Mouse (Mus musculus): ENCODE data around the gene Ckmt2.

The Ckmt2 gene

GRCm38 (mm10) chr13:91876741-91877349, at the start of gene Ckmt2:
Gene Ckmt2 (minus strand): TSS chr13:91876885.
- no peak for DNase-seq (ENCODE audit: low spot score)

GRCm38 (mm10) chr13:91921010-91921409, 44.3 kb upstream of the Ckmt2 start:
- no peak for DNase-seq (ENCODE audit: low spot score)

- no peak for DNase-seq (ENCODE audit: low spot score)
Measured at GRCm38 (mm10) chr13:91918764-91919163, 42.1 kb upstream of the Ckmt2 start.

GRCm38 (mm10) chr13:91917835-91918234, 41.1 kb upstream of the Ckmt2 start:
- no peak for DNase-seq (ENCODE audit: low spot score)

- DNase-seq (ENCODE audit: low spot score), result no peak
Measured at GRCm38 (mm10) chr13:91916308-91916707, 39.6 kb upstream of the Ckmt2 start.

- peak; percentile 67 for DNase-seq (ENCODE audit: low spot score)
Measured at GRCm38 (mm10) chr13:91915582-91916239, 39.0 kb upstream of the Ckmt2 start.

- no peak for DNase-seq (ENCODE audit: low spot score)
Measured at GRCm38 (mm10) chr13:91915192-91915581, 38.5 kb upstream of the Ckmt2 start.

GRCm38 (mm10) chr13:91911652-91912051, 35.0 kb upstream of the Ckmt2 start:
- no peak for DNase-seq (ENCODE audit: low spot score)

- DNase-seq (ENCODE audit: low spot score), result no peak
Measured at GRCm38 (mm10) chr13:91911211-91911610, 34.5 kb upstream of the Ckmt2 start.

- peak; percentile 85 for DNase-seq (ENCODE audit: low spot score)
Measured at GRCm38 (mm10) chr13:91908202-91908980, 31.7 kb upstream of the Ckmt2 start.

- no peak for DNase-seq (ENCODE audit: low spot score)
Measured at GRCm38 (mm10) chr13:91906338-91906737, 29.7 kb upstream of the Ckmt2 start.

GRCm38 (mm10) chr13:91896476-91896875, 19.8 kb upstream of the Ckmt2 start:
- no peak for DNase-seq (ENCODE audit: low spot score)

- peak; percentile 28 for DNase-seq (ENCODE audit: low spot score)
Measured at GRCm38 (mm10) chr13:91893132-91893531, 16.4 kb upstream of the Ckmt2 start.

- DNase-seq (ENCODE audit: low spot score), result no peak
Measured at GRCm38 (mm10) chr13:91890031-91890619, 13.4 kb upstream of the Ckmt2 start.

GRCm38 (mm10) chr13:91884714-91885386, 8.2 kb upstream of the Ckmt2 start:
- no peak for DNase-seq (ENCODE audit: low spot score)

- peak; percentile 65 for DNase-seq (ENCODE audit: low spot score)
Measured at GRCm38 (mm10) chr13:91881837-91882480, 5.3 kb upstream of the Ckmt2 start.

GRCm38 (mm10) chr13:91880256-91880655, 3.6 kb upstream of the Ckmt2 start:
- DNase-seq (ENCODE audit: low spot score), result no peak

GRCm38 (mm10) chr13:91877996-91878395, 1.3 kb upstream of the Ckmt2 start:
- no peak for DNase-seq (ENCODE audit: low spot score)

GRCm38 (mm10) chr13:91877350-91877749, 665 bp upstream of the Ckmt2 start:
- DNase-seq (ENCODE audit: low spot score), result no peak

GRCm38 (mm10) chr13:91875581-91875980, 1.1 kb downstream of the Ckmt2 start:
- DNase-seq (ENCODE audit: low spot score), result no peak

GRCm38 (mm10) chr13:91874565-91874964, 2.1 kb downstream of the Ckmt2 start:
- peak; percentile 15 for DNase-seq (ENCODE audit: low spot score)

All from layer of hippocampus, adult 11-12 months (tissue).